Mouse (Mus musculus) MEL (cell line): ENCODE results near the gene Aip. TPM values are rescaled to one million over a fixed set of nuclear protein-coding genes. Genes with fewer than 3 reads are reported as not detected.
A peak's percentile ranks its signal among the peaks of the same experiment; 100 is the strongest.

Experiments used
- DNase-seq: peaks from one replicate; pipeline ENCODE4 v3.0.0; 2011; ENCODE audit warnings: low read depth, low spot score
- H3K27ac ChIP-seq: 2 replicates; pipeline ENCODE4 v1.5.1; 2012; ENCODE audit warnings: low read depth, mild to moderate bottlenecking, control low read depth, low read length, moderate library complexity; ENCODE audit not compliant: control insufficient read depth
- H3K27me3 ChIP-seq, 2 experiments: fragments of 150-350 bp in 1 of 2; sonication (generic) in 1 of 2; 2 replicates each; pipeline ENCODE4 v1.6.1; 2012; ENCODE audit warnings: low read length in 2 of 2, mild to moderate bottlenecking in 2 of 2, improper control_type of control experiment in 1 of 2, moderate library complexity in 1 of 2; ENCODE audit not compliant: insufficient read depth in 2 of 2, control insufficient read depth in 1 of 2
- H3K36me3 ChIP-seq, 2 experiments: 2 replicates each; pipeline ENCODE4 v1.6.1; 2012 to 2014; ENCODE audit warnings: low read length in 2 of 2, improper control_type of control experiment in 1 of 2, inconsistent platforms in 1 of 2, mild to moderate bottlenecking in 1 of 2; ENCODE audit not compliant: insufficient read depth in 2 of 2, control insufficient read depth in 1 of 2
- H3K4me1 ChIP-seq, 2 experiments: fragments of 150-350 bp in 1 of 2; sonication (generic) in 1 of 2; 2 replicates each; pipeline ENCODE4 v1.6.1; 2012; ENCODE audit warnings: low read length in 2 of 2, improper control_type of control experiment in 1 of 2, mild to moderate bottlenecking in 1 of 2; ENCODE audit not compliant: insufficient read depth in 2 of 2, control insufficient read depth in 1 of 2
- H3K4me3 ChIP-seq, 2 experiments: fragments of 150-350 bp in 1 of 2; sonication (generic) in 1 of 2; 2 replicates each; pipeline ENCODE4 v1.5.1; 2012; ENCODE audit warnings: low read depth in 2 of 2, low read length in 2 of 2, mild to moderate bottlenecking in 2 of 2, moderate library complexity in 2 of 2, control low read depth in 1 of 2, improper control_type of control experiment in 1 of 2; ENCODE audit not compliant: control insufficient read depth in 1 of 2, insufficient read depth in 1 of 2
- H3K79me2 ChIP-seq: 2 replicates; pipeline ENCODE4 v1.6.1; 2012; ENCODE audit warnings: mild to moderate bottlenecking, low read length, moderate library complexity; ENCODE audit not compliant: control insufficient read depth, poor library complexity, insufficient read depth
- H3K9ac ChIP-seq: 2 replicates; pipeline ENCODE4 v1.6.1; 2012; ENCODE audit warnings: low read depth, mild to moderate bottlenecking, control low read depth, low read length, moderate library complexity; ENCODE audit not compliant: control insufficient read depth, poor library complexity, severe bottlenecking
- H3K9me3 ChIP-seq: fragments of 150-350 bp; sonication (generic); replicated peaks from 2 replicates; pipeline ENCODE4 v1.6.1; 2012; ENCODE audit warnings: mild to moderate bottlenecking, low read length, improper control_type of control experiment, moderate library complexity; ENCODE audit not compliant: insufficient read depth
- BHLHE40 ChIP-seq: IDR thresholded peaks from 2 replicates; pipeline ENCODE4 v1.6.1; 2012; ENCODE audit warnings: low read depth, mild to moderate bottlenecking, inconsistent platforms, low read length, improper control_type of control experiment, borderline replicate concordance
- CHD2 ChIP-seq: IDR thresholded peaks from 2 replicates; pipeline ENCODE4 v1.6.1; 2011; ENCODE audit warnings: low read length, improper control_type of control experiment
- CTCF ChIP-seq, 3 experiments: IDR thresholded peaks in 2 of 3; conservative IDR thresholded peaks in 1 of 3; 2 replicates each; pipeline ENCODE4 v1.5.1; 2011 to 2012; ENCODE audit warnings: low read length in 3 of 3, low read depth in 2 of 3, mild to moderate bottlenecking in 2 of 3, improper control_type of control experiment in 1 of 3, inconsistent platforms in 1 of 3, mixed read lengths in 1 of 3, moderate library complexity in 1 of 3; ENCODE audit not compliant: control insufficient read depth in 1 of 3, insufficient read depth in 1 of 3, poor library complexity in 1 of 3, severe bottlenecking in 1 of 3
- E2F4 ChIP-seq: IDR thresholded peaks from 2 replicates; pipeline ENCODE4 v1.6.1; 2011; ENCODE audit warnings: low read depth, low read length, improper control_type of control experiment, borderline replicate concordance
- ELF1 ChIP-seq: IDR thresholded peaks from 2 replicates; pipeline ENCODE4 v1.6.1; 2014; ENCODE audit warnings: low read depth, mild to moderate bottlenecking, inconsistent platforms, low read length, improper control_type of control experiment, moderate library complexity
- GABPA ChIP-seq: IDR thresholded peaks from 2 replicates; pipeline ENCODE4 v1.6.1; 2012; ENCODE audit warnings: low read depth, mild to moderate bottlenecking, inconsistent platforms, low read length, improper control_type of control experiment, moderate library complexity
- JUND ChIP-seq: IDR thresholded peaks from 2 replicates; pipeline ENCODE4 v1.6.1; 2011; ENCODE audit warnings: low read depth, mild to moderate bottlenecking, improper control_type of control experiment, low read length
- MAFK ChIP-seq: IDR thresholded peaks from 2 replicates; pipeline ENCODE4 v1.6.1; 2011; ENCODE audit warnings: low read depth, mild to moderate bottlenecking, low read length, improper control_type of control experiment, borderline replicate concordance
- MAX ChIP-seq: IDR thresholded peaks from 2 replicates; pipeline ENCODE4 v1.6.1; 2011; ENCODE audit warnings: low read length, improper control_type of control experiment
- MEF2A ChIP-seq: IDR thresholded peaks from 2 replicates; pipeline ENCODE4 v1.6.1; 2014; ENCODE audit warnings: low read depth, mild to moderate bottlenecking, inconsistent platforms, low read length, improper control_type of control experiment; ENCODE audit not compliant: poor library complexity, insufficient replicate concordance, severe bottlenecking; ENCODE audit errors: extremely low read depth
- MYB ChIP-seq: IDR thresholded peaks from 2 replicates; pipeline ENCODE4 v1.6.1; 2011; ENCODE audit warnings: mild to moderate bottlenecking, low read depth, low read length, improper control_type of control experiment
- POLR2AphosphoS2 ChIP-seq: IDR thresholded peaks from 2 replicates; pipeline ENCODE4 v1.6.1; 2011; ENCODE audit warnings: low read length, improper control_type of control experiment
- POLR2AphosphoS5 ChIP-seq: IDR thresholded peaks from 2 replicates; pipeline ENCODE4 v1.6.1; 2012; ENCODE audit warnings: low read depth, borderline replicate concordance, mild to moderate bottlenecking, inconsistent platforms, low read length, moderate library complexity, mixed read lengths
- RAD21 ChIP-seq: IDR thresholded peaks from 2 replicates; pipeline ENCODE4 v1.6.1; 2011; ENCODE audit warnings: mild to moderate bottlenecking, low read depth, low read length, improper control_type of control experiment
- SMC3 ChIP-seq: IDR thresholded peaks from 2 replicates; pipeline ENCODE4 v1.6.1; 2011; ENCODE audit warnings: low read depth, low read length, improper control_type of control experiment
- UBTF ChIP-seq: IDR thresholded peaks from 2 replicates; pipeline ENCODE4 v1.6.1; 2012; ENCODE audit warnings: low read depth, mild to moderate bottlenecking, inconsistent platforms, low read length, improper control_type of control experiment, moderate library complexity, borderline replicate concordance; ENCODE audit not compliant: insufficient read depth
- USF2 ChIP-seq, 2 experiments: IDR thresholded peaks; 2 replicates each; pipeline ENCODE4 v1.6.1; 2011 to 2012; ENCODE audit warnings: improper control_type of control experiment in 2 of 2, low read length in 2 of 2, borderline replicate concordance in 1 of 2, inconsistent platforms in 1 of 2, low read depth in 1 of 2, mild to moderate bottlenecking in 1 of 2; ENCODE audit not compliant: insufficient read depth in 1 of 2
- ZNF384 ChIP-seq: IDR thresholded peaks from 2 replicates; pipeline ENCODE4 v1.6.1; 2012; ENCODE audit warnings: low read depth, mild to moderate bottlenecking, inconsistent platforms, low read length, improper control_type of control experiment
- polyA plus RNA-seq, 2 experiments: library from polyadenylated mRNA; stranded (reverse) in 1 of 2; unstranded in 1 of 2; fragments of >175 nt in 1 of 2; fragments of >200 nt in 1 of 2; gene quantifications; 2 replicates each; pipeline versions ENCODE4 v1.2.1 to v1.2.4; 2012; ENCODE audit warnings: low replicate concordance in 2 of 2, low read depth in 1 of 2; ENCODE audit not compliant: insufficient read length in 2 of 2, insufficient read depth in 1 of 2, missing spikeins in 1 of 2
- total RNA-seq: library from RNA; depleted of rRNA; stranded (reverse); fragments of 300-350 nt; gene quantifications from 2 replicates; pipeline ENCODE4 v1.2.3, GENCODE M21; 2012

Gene Aip
- total and polyA plus RNA-seq, 3 experiments, result 37.8 to 101 TPM; not detected in 1

- TF ChIP-seq JUND, result peak; percentile 63; the same call in 1 of the 2 replicates
- no peak; the same call in 1 of the 2 replicates for TF ChIP-seq MEF2A
- TF ChIP-seq UBTF, result no peak
- no peak for TF ChIP-seq E2F4
- TF ChIP-seq CHD2, result no peak; the same call in 1 of the 2 replicates
- TF ChIP-seq USF2 (IDR thresholded peaks at IDR 0.05; ENCODE audit: borderline replicate concordance in 1 of 2, insufficient read depth in 1 of 2, low read depth in 1 of 2, low read length in 2 of 2), result no peak
- peak; percentile 34; the same call in 1 of the 2 replicates for TF ChIP-seq MAFK
- TF ChIP-seq MAX, result no peak; the same call in 1 of the 2 replicates
- peak; percentile 47; the same call in 1 of the 2 replicates for TF ChIP-seq POLR2AphosphoS2
- no peak for TF ChIP-seq GABPA
- TF ChIP-seq POLR2AphosphoS5, result no peak; the same call in 1 of the 2 replicates
- TF ChIP-seq ZNF384, result no peak
- 0 out of 2 replicates have a peak, but pooled peaks have one; percentile 22 for TF ChIP-seq BHLHE40
Measured at GRCm38 (mm10) chr19:4113186-4113805, 12.4 kb downstream of the Aip start (continued).

- Histone ChIP-seq H3K9me3 (no peaks in the 10 kb centered on the region), H3K9ac (no peak overlapping the region), H3K79me2 (peaks cover 2% of the 10 kb centered on the region; the same call in 1 of the 2 replicates), H3K27me3 (no peaks in the 10 kb centered on the region), H3K4me1 (peaks cover 13 to 20% of the 10 kb centered on the region in 2 experiments), H3K36me3 (peaks cover 2 to 16% of the 10 kb centered on the region in 2 experiments; a peak in 3 of 4 replicates), H3K27ac (peak overlapping the region; percentile 88)
- DNase-seq, result no peak
- no peak for TF ChIP-seq CTCF (IDR thresholded peaks at IDR 0.05 in 2 of 3, conservative IDR thresholded peaks at IDR 0.05 in 1 of 3; ENCODE audit: control insufficient read depth in 1 of 3, insufficient read depth in 1 of 3, low read depth in 2 of 3, low read length in 3 of 3, poor library complexity in 1 of 3, severe bottlenecking in 1 of 3)
- no peak for TF ChIP-seq GABPA
- no peak for TF ChIP-seq RAD21
- TF ChIP-seq SMC3, result no peak
- no peak for TF ChIP-seq POLR2AphosphoS2
- no peak for TF ChIP-seq UBTF
- TF ChIP-seq ELF1, result no peak
- no peak for TF ChIP-seq MYB
- no peak for TF ChIP-seq MAFK
- TF ChIP-seq, all 39 proteins: peak for 0
- no peak overlapping the region for H3K4me3 ChIP-seq
Measured at GRCm38 (mm10) chr19:4112063-4112960, 13.3 kb downstream of the Aip start.
